Mouse (Mus musculus) CH12.LX (cell line): ENCODE data around the gene Itprid2.

ENCODE experiments used
- CTCF ChIP-seq, 2 experiments: IDR thresholded peaks in 1 of 2; conservative IDR thresholded peaks in 1 of 2; 2 replicates each; pipeline ENCODE4 v1.5.1; 2011 to 2012; ENCODE audit warnings: low read depth in 2 of 2, low read length in 2 of 2, improper control_type of control experiment in 1 of 2, inconsistent platforms in 1 of 2, mild to moderate bottlenecking in 1 of 2, moderate library complexity in 1 of 2
- EP300 ChIP-seq: IDR thresholded peaks from 2 replicates; pipeline ENCODE4 v1.6.1; 2011; ENCODE audit warnings: low read length, improper control_type of control experiment
- MAFK ChIP-seq: IDR thresholded peaks from 2 replicates; pipeline ENCODE4 v1.6.1; 2011; ENCODE audit warnings: low read length, improper control_type of control experiment; ENCODE audit not compliant: insufficient replicate concordance
- POLR2A ChIP-seq: IDR thresholded peaks from 2 replicates; pipeline ENCODE4 v1.6.1; 2011; ENCODE audit warnings: low read depth, mild to moderate bottlenecking, improper control_type of control experiment, low read length
- SIN3A ChIP-seq: IDR thresholded peaks from 2 replicates; pipeline ENCODE4 v1.6.1; 2012; ENCODE audit warnings: low read length, improper control_type of control experiment, inconsistent platforms
- TCF12 ChIP-seq: IDR thresholded peaks from 2 replicates; pipeline ENCODE4 v1.6.1; 2014; ENCODE audit warnings: low read depth, mild to moderate bottlenecking, inconsistent platforms, low read length, improper control_type of control experiment

- TF ChIP-seq CTCF (conservative IDR thresholded peaks at IDR 0.05 in 1 of 2, IDR thresholded peaks at IDR 0.05 in 1 of 2; ENCODE audit: low read depth in 2 of 2, low read length in 2 of 2) (no peak), EP300 (no peak), TCF12 (no peak), POLR2A (no peak), MAFK (no peak), SIN3A (no peak)
Measured at GRCm38 (mm10) chr2:79647728-79648127, 12.6 kb downstream of the Itprid2 start.
